Mouse (Mus musculus) lung, postnatal 0 days (tissue): ENCODE data around the gene Sec11a.

Experiments
- CTCF ChIP-seq: IDR thresholded peaks from 2 replicates; pipeline ENCODE4 v1.5.1; 2016; ENCODE audit warnings: antibody characterized with exemption, mild to moderate bottlenecking
- EP300 ChIP-seq: IDR thresholded peaks from 2 replicates; pipeline ENCODE4 v1.6.1; 2016; ENCODE audit warnings: antibody characterized with exemption, mild to moderate bottlenecking, control low read depth

DNA sequence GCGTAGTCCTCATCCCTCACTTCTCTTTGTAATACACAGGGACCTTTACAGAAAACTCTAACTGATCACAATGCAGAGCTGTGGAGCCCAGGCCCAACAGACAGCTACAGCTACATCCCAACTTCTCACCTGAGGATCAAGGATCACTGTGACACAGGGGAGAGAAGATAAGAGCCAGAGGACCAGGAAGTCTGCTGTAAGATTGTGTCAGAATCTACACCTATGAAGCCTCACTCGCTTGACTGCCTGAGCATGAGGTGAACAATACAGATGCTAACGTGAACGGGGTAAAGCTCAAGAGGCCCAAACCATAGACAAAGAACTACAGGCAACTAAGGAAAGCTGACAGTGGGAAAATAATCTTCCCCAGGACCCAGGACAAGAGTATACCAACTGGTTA is 7.8 kb downstream of the Sec11a start:
- TF ChIP-seq CTCF (no peak), EP300 (no peak)
